Mouse (Mus musculus) megakaryocyte, embryonic 14.5 days (primary cell): ENCODE data around the gene 2010111I01Rik.

Experiments used
- FLI1 ChIP-seq: IDR thresholded peaks from 2 replicates; pipeline ENCODE4 v1.6.1; 2012; ENCODE audit warnings: low read length, inconsistent platforms, mixed read lengths
- GATA1 ChIP-seq: IDR thresholded peaks from 3 replicates; pipeline ENCODE4 v1.6.1; 2012; ENCODE audit warnings: mixed read lengths, low read length, inconsistent platforms, borderline replicate concordance

- no peak for TF ChIP-seq GATA1
- TF ChIP-seq FLI1, result no peak
Observed at GRCm38 (mm10) chr13:63014353-63014752, 49.7 kb downstream of the 2010111I01Rik start.
